Mouse (Mus musculus): ENCODE measurements around the gene Mitf. TPM values are rescaled to one million over a fixed set of nuclear protein-coding genes. Genes with fewer than 3 reads are reported as not detected.

Mitf gene
- total RNA-seq, 2 experiments from 2014 or later: 55.8 to 60.7 TPM

GRCm38 (mm10) chr6:97818948-97819347, 12.1 kb downstream of the Mitf start:
- intact Hi-C loops (cut with DNase I): no loop called here
- no peak for DNase-seq

- DNase-seq: no peak
These were observed 13.7 kb downstream of the Mitf start for GRCm38 (mm10) chr6:97820505-97820904.

GRCm38 (mm10) chr6:97821811-97822210, 15.0 kb downstream of the Mitf start:
- DNase-seq: no peak
- intact Hi-C loops (cut with DNase I): no loop called here

More at GRCm38 (mm10) chr6:97820505-97820904, 13.7 kb downstream of the Mitf start:
- intact Hi-C loops (cut with DNase I): no loop called here

- no peak for DNase-seq
- intact Hi-C loops (cut with DNase I): no loop called here
These were observed 19.9 kb downstream of the Mitf start for GRCm38 (mm10) chr6:97826642-97827275.

- no peak for DNase-seq
- intact Hi-C loops (cut with DNase I): no loop called here
These were observed 21.2 kb downstream of the Mitf start for GRCm38 (mm10) chr6:97828021-97828420.

GRCm38 (mm10) chr6:97828822-97829719, 22.2 kb downstream of the Mitf start:
- intact Hi-C loops (cut with DNase I): no loop called here
- no peak for DNase-seq

GRCm38 (mm10) chr6:97832501-97832900, 25.6 kb downstream of the Mitf start:
- no peak for DNase-seq
- intact Hi-C loops (cut with DNase I): no loop called here

GRCm38 (mm10) chr6:97836176-97836575, 29.3 kb downstream of the Mitf start:
- intact Hi-C loops (cut with DNase I): no loop called here
- no peak for DNase-seq

GRCm38 (mm10) chr6:97837711-97838110, 30.9 kb downstream of the Mitf start:
- intact Hi-C loops (cut with DNase I): no loop called here

GRCm38 (mm10) chr6:97839568-97839967, 32.7 kb downstream of the Mitf start:
- DNase-seq: no peak
- intact Hi-C loops (cut with DNase I): no loop called here

More at GRCm38 (mm10) chr6:97837711-97838110, 30.9 kb downstream of the Mitf start:
- DNase-seq: peak; percentile 22 to 49

- DNase-seq: no peak
- intact Hi-C loops (cut with DNase I): no loop called here
These were observed 37.3 kb downstream of the Mitf start for GRCm38 (mm10) chr6:97844112-97844511.

- peak; percentile 19 to 24 for DNase-seq
These were observed 41.5 kb downstream of the Mitf start for GRCm38 (mm10) chr6:97848191-97848857.

GRCm38 (mm10) chr6:97854236-97854635, 47.4 kb downstream of the Mitf start:
- intact Hi-C loops (cut with DNase I): loop anchor here (10.0 kb wide), 1 partner anchor 151 kb away; no protein-coding TSS in a partner anchor
- no peak for DNase-seq

More at GRCm38 (mm10) chr6:97848191-97848857, 41.5 kb downstream of the Mitf start:
- intact Hi-C loops (cut with DNase I): no loop called here

GRCm38 (mm10) chr6:97855420-97856170, 48.7 kb downstream of the Mitf start:
- peak in 1 of 2 experiments; percentile 13 for DNase-seq
- intact Hi-C loops (cut with DNase I): loop anchor here (5.0 to 10.0 kb wide), 3 partner anchors 48 to 149 kb away; partner anchors contain the start of gene Mitf

GRCm38 (mm10) chr6:97856502-97856901, 49.6 kb downstream of the Mitf start:
- no peak for DNase-seq
- intact Hi-C loops (cut with DNase I): loop anchor here (5.0 to 10.0 kb wide), 3 partner anchors 49 to 148 kb away; partner anchors contain the start of gene Mitf

- intact Hi-C loops (cut with DNase I): loop anchor here (5.0 to 10.0 kb wide), 3 partner anchors 50 to 147 kb away; partner anchors contain the start of gene Mitf
- peak; percentile 32 to 42 for DNase-seq
These were observed 50.8 kb downstream of the Mitf start for GRCm38 (mm10) chr6:97857690-97858089.

GRCm38 (mm10) chr6:97866575-97866974, 59.7 kb downstream of the Mitf start:
- intact Hi-C loops (cut with DNase I): no loop called here
- DNase-seq: no peak

- intact Hi-C loops (cut with DNase I): no loop called here
- DNase-seq: no peak
These were observed 61.2 kb downstream of the Mitf start for GRCm38 (mm10) chr6:97868005-97868404.

GRCm38 (mm10) chr6:97869953-97870352, 63.1 kb downstream of the Mitf start:
- intact Hi-C loops (cut with DNase I): no loop called here

More at GRCm38 (mm10) chr6:97869953-97870352, 63.1 kb downstream of the Mitf start:
- no peak for DNase-seq

Data from heart, postnatal 14 days (tissue).